Mouse (Mus musculus) liver, embryonic 14.5 days (tissue): Measurements from ENCODE around the gene Ndufaf2. TPM values are rescaled to one million over a fixed set of nuclear protein-coding genes. Genes with fewer than 3 reads are reported as not detected.

ENCODE experiments used
- ATAC-seq: fragments of 200-750 bp; cut with Nextera tagmentation; 2 replicates; pipeline ENCODE4 v1.8.0; 2017; ENCODE audit warnings: moderate number of reproducible peaks, mild to moderate bottlenecking, moderate library complexity; ENCODE audit not compliant: insufficient read depth
- DNase-seq, 3 experiments: peaks; one replicate each; pipeline ENCODE4 v3.0.0-alpha.2; 2012 to 2013; ENCODE audit warnings: low read depth in 3 of 3, low spot score in 3 of 3
- H3K27ac ChIP-seq: fragments of 300-500 bp; sonication (generic); 2 replicates; pipeline ENCODE4 v1.5.1; 2014; ENCODE audit warnings: moderate library complexity, mild to moderate bottlenecking, control low read depth, inconsistent platforms
- H3K27me3 ChIP-seq: fragments of 300-500 bp; sonication (generic); 2 replicates; pipeline ENCODE4 v1.6.1; 2014; ENCODE audit warnings: mild to moderate bottlenecking, low read length, moderate library complexity; ENCODE audit not compliant: control insufficient read depth, insufficient read depth
- H3K36me3 ChIP-seq: fragments of 300-500 bp; sonication (generic); replicated peaks from 2 replicates; pipeline ENCODE4 v1.6.1; 2014; ENCODE audit warnings: low read depth; ENCODE audit not compliant: control insufficient read depth, insufficient read depth
- H3K4me1 ChIP-seq, 2 experiments: fragments of 200-500 bp in 1 of 2; fragments of 300-500 bp in 1 of 2; sonication (generic) in 1 of 2; replicated peaks; 2 replicates each; pipeline ENCODE4 v1.6.1; 2012 to 2014; ENCODE audit warnings: antibody characterized with exemption in 1 of 2, inconsistent platforms in 1 of 2, low read length in 1 of 2; ENCODE audit not compliant: control insufficient read depth in 2 of 2, insufficient read depth in 2 of 2
- H3K4me2 ChIP-seq: fragments of 300-500 bp; sonication (generic); 2 replicates; pipeline ENCODE4 v1.6.1; 2014; ENCODE audit warnings: low read depth, mild to moderate bottlenecking, control low read depth, moderate library complexity
- H3K4me3 ChIP-seq, 2 experiments: fragments of 200-500 bp in 1 of 2; fragments of 300-500 bp in 1 of 2; sonication (generic) in 1 of 2; 2 replicates each; pipeline ENCODE4 v1.5.1; 2012 to 2014; ENCODE audit warnings: low read depth in 2 of 2, low read length in 2 of 2, mild to moderate bottlenecking in 2 of 2, control low read depth in 1 of 2, inconsistent platforms in 1 of 2, moderate library complexity in 1 of 2; ENCODE audit not compliant: insufficient read depth in 1 of 2
- H3K9ac ChIP-seq: fragments of 300-500 bp; sonication (generic); replicated peaks from 2 replicates; pipeline ENCODE4 v1.6.1; 2014; ENCODE audit warnings: mild to moderate bottlenecking, control low read depth, moderate library complexity
- H3K9me3 ChIP-seq: fragments of 300-500 bp; sonication (generic); 2 replicates; pipeline ENCODE4 v1.6.1; 2016; ENCODE audit warnings: low read length, mixed read lengths; ENCODE audit not compliant: control insufficient read depth
- CTCF ChIP-seq: IDR thresholded peaks from 2 replicates; pipeline ENCODE4 v1.5.1; 2016; ENCODE audit warnings: antibody characterized with exemption, low read depth, control low read depth
- EP300 ChIP-seq: IDR thresholded peaks from 2 replicates; pipeline ENCODE4 v1.6.1; 2016; ENCODE audit warnings: antibody characterized with exemption, low read depth
- WGBS: fragments of 180-500 bp; shearing (Covaris S2); extraction: QIAGEN DNeasy Blood & Tissue Kit; methylation state at CpG from one replicate; pipeline ENCODE4 v1.1.7; 2014; ENCODE audit not compliant: insufficient replicate concordance; 5-methylcytosine and 5-hydroxymethylcytosine counted together
- polyA plus RNA-seq, 2 experiments: library from polyadenylated mRNA; depleted of rRNA in 1 of 2; stranded (reverse) in 1 of 2; unstranded in 1 of 2; fragments of >200 nt; fragmentation: Nextera tagmentation in 1 of 2; extraction: Ambion mirVana in 1 of 2; gene quantifications; 2 replicates each; pipeline versions ENCODE4 v1.2.1 to v1.2.3; 2012 to 2014

The Ndufaf2 gene
- polyA plus RNA-seq, 2 experiments, result 21.6 to 33.8 TPM

- H3K4me1 ChIP-seq, result peaks cover 6 to 18% of the 10 kb centered on the region in 2 experiments
- DNase-seq (no peak), ATAC-seq (no peak)
- no peak overlapping the region for H3K9ac ChIP-seq
- H3K36me3 ChIP-seq, result no peaks in the 10 kb centered on the region
- no peak overlapping the region for H3K27ac ChIP-seq
- no peaks in the 10 kb centered on the region for H3K9me3 ChIP-seq
- WGBS, result 42% methylated on average over 9 of the region's 9 CpGs
- no peak for TF ChIP-seq EP300
- TF ChIP-seq CTCF, result no peak
- H3K4me2 ChIP-seq, result no peak overlapping the region
- H3K27me3 ChIP-seq, result no peaks in the 10 kb centered on the region
- H3K4me3 ChIP-seq, result no peak overlapping the region
These were observed 118.5 kb downstream of the Ndufaf2 start for GRCm38 (mm10) chr13:108039902-108040301.

DNA sequence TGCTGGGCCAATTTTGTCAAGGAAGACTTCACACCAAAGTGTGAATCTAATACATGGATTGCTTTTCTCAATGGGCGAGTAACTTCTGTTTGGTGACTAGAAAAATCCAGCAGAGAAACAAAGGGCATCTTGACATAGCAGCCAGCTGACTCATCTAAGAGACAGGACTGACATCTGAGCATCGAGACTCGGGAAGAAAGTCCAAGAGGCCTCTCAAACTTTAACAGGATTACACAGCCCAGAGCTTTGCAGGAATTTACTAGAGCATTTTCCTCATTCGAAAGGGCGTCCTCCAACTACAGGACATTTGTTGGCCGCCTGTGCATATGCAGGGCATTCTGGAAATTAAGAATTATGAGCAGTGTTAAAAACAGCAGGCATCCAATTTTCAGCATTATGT is 119.0 kb downstream of the Ndufaf2 start:
- TF ChIP-seq EP300, result no peak
- TF ChIP-seq CTCF, result no peak
- ATAC-seq, result no peak
- Histone ChIP-seq H3K27me3 (no peaks in the 10 kb centered on the region), H3K4me1 (peaks cover 6 to 18% of the 10 kb centered on the region in 2 experiments), H3K4me2 (no peak overlapping the region), H3K9ac (no peak overlapping the region), H3K9me3 (no peaks in the 10 kb centered on the region), H3K4me3 (no peak overlapping the region), H3K36me3 (no peaks in the 10 kb centered on the region), H3K27ac (no peak overlapping the region)
- no peak for DNase-seq
- WGBS, result 61% methylated on average over 6 of the region's 6 CpGs

DNA sequence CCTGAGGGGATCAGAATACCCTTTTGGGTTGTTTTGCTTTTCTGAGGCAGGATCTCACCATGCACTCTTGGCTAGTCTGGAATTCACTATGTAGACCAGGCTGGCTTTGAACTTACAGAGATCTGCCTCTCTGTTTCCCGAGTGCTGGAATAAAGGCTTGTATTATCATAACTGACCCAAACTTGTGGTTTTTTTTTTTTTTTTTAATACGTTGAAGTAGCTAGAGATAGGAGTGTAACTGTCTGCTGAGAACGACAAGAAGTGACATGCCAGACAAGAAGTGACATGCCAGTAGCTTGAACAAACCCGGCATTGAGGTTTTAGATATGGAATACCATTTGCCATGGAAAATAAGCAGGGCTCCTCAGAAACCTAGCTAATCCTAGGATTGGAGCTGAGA is 125.6 kb downstream of the Ndufaf2 start:
- Histone ChIP-seq H3K4me1 (no peaks in the 10 kb centered on the region), H3K9me3 (no peaks in the 10 kb centered on the region), H3K27me3 (no peaks in the 10 kb centered on the region), H3K36me3 (no peaks in the 10 kb centered on the region), H3K4me2 (no peak overlapping the region), H3K9ac (no peak overlapping the region), H3K4me3 (no peak overlapping the region), H3K27ac (no peak overlapping the region)
- ATAC-seq (no peak), DNase-seq (no peak)
- WGBS, result 26% methylated on average over 4 of the region's 4 CpGs
- no peak for TF ChIP-seq CTCF

- 45% methylated on average over 3 of the region's 3 CpGs for WGBS
- TF ChIP-seq CTCF (no peak), EP300 (no peak)
- no peak overlapping the region for H3K4me2 ChIP-seq
- no peak overlapping the region for H3K27ac ChIP-seq
- H3K4me3 ChIP-seq, result no peak overlapping the region
- no peaks in the 10 kb centered on the region for H3K27me3 ChIP-seq
- H3K9ac ChIP-seq, result no peak overlapping the region
- H3K9me3 ChIP-seq, result no peaks in the 10 kb centered on the region
- H3K36me3 ChIP-seq, result no peaks in the 10 kb centered on the region
- H3K4me1 ChIP-seq, result no peaks in the 10 kb centered on the region
- DNase-seq (no peak), ATAC-seq (no peak)
These were observed 132.6 kb downstream of the Ndufaf2 start for GRCm38 (mm10) chr13:108025802-108026201.

GRCm38 (mm10) chr13:108017349-108017748 is 141.1 kb downstream of the Ndufaf2 start:
- ATAC-seq (no peak), DNase-seq (no peak)
- H3K9me3 ChIP-seq, result no peaks in the 10 kb centered on the region
- H3K9ac ChIP-seq, result no peak overlapping the region
- no peaks in the 10 kb centered on the region for H3K27me3 ChIP-seq
- TF ChIP-seq CTCF (no peak), EP300 (no peak)
- H3K4me3 ChIP-seq, result no peak overlapping the region
- H3K4me1 ChIP-seq, result no peaks in the 10 kb centered on the region
- H3K27ac ChIP-seq, result no peak overlapping the region
- no peaks in the 10 kb centered on the region for H3K36me3 ChIP-seq
- 42% methylated on average over 6 of the region's 6 CpGs for WGBS
- H3K4me2 ChIP-seq, result no peak overlapping the region

DNA sequence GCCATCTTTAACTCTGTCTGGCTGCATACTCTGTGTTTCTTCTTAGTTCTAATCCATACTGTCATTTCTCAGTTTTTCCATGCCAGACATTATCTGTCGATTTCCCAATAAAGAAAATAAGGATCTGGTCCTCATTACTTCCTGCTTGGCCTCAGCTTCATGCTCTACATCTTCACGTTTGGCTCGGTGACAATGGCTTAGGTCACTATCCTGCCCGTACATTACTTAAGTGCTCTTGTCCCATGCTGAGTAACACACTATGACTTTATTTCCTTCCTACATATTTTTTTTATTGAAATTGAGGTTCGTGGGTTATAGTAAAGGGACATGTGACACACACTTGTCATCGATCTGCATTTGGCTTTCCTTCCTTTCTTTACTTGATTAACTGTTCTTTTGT is 143.3 kb downstream of the Ndufaf2 start:
- 60% methylated on average over 6 of the region's 6 CpGs for WGBS

More for the DNA sequence above, 143.3 kb downstream of the Ndufaf2 start:
- Histone ChIP-seq H3K4me3 (no peak overlapping the region), H3K9ac (no peak overlapping the region), H3K4me1 (no peaks in the 10 kb centered on the region), H3K27me3 (no peaks in the 10 kb centered on the region), H3K9me3 (no peaks in the 10 kb centered on the region), H3K4me2 (no peak overlapping the region), H3K36me3 (no peaks in the 10 kb centered on the region), H3K27ac (no peak overlapping the region)
- DNase-seq (no peak), ATAC-seq (no peak)
- TF ChIP-seq EP300 (no peak), CTCF (no peak)
